Mouse (Mus musculus) adrenal gland, adult 2 months (tissue): Measurements from ENCODE around the gene Dntt. TPM values are rescaled to one million over a fixed set of nuclear protein-coding genes. Genes with fewer than 3 reads are reported as not detected.
A peak's percentile ranks its signal among the peaks of the same experiment; 100 is the strongest.

Experiments used
- DNase-seq: peaks from one replicate; pipeline ENCODE4 v3.0.0; 2021
- polyA plus RNA-seq: library from polyadenylated mRNA; depleted of rRNA; stranded (reverse); fragments of >200 nt; gene quantifications from 2 replicates; pipeline ENCODE4 v1.2.3, GENCODE M21; 2012
- total RNA-seq, 2 experiments: library from RNA; stranded (reverse); gene quantifications; 2 replicates each; pipeline ENCODE4 v1.2.3; 2021

The Dntt gene
- total and polyA plus RNA-seq, 3 experiments: not detected

GRCm38 (mm10) chr19:41008674-41009395, 20.2 kb upstream of the Dntt start:
- DNase-seq: no peak

- DNase-seq: no peak
These were observed 17.4 kb upstream of the Dntt start for GRCm38 (mm10) chr19:41011676-41012075.

- DNase-seq: no peak
These were observed 15.5 kb upstream of the Dntt start for GRCm38 (mm10) chr19:41013591-41013990.

- no peak for DNase-seq
These were observed 15.1 kb upstream of the Dntt start for GRCm38 (mm10) chr19:41014003-41014402.

- DNase-seq: peak; percentile 42
These were observed 12.9 kb upstream of the Dntt start for GRCm38 (mm10) chr19:41015951-41016716.

- DNase-seq: no peak
These were observed 9.9 kb upstream of the Dntt start for GRCm38 (mm10) chr19:41019164-41019675.

- no peak for DNase-seq
These were observed 8.5 kb upstream of the Dntt start for GRCm38 (mm10) chr19:41020537-41020936.

GRCm38 (mm10) chr19:41022244-41022643, 6.8 kb upstream of the Dntt start:
- no peak for DNase-seq

- no peak for DNase-seq
These were observed 2.5 kb upstream of the Dntt start for GRCm38 (mm10) chr19:41026551-41026950.

GRCm38 (mm10) chr19:41027024-41027423, 2.1 kb upstream of the Dntt start:
- DNase-seq: no peak

- no peak for DNase-seq
These were observed 1.5 kb upstream of the Dntt start for GRCm38 (mm10) chr19:41027601-41028000.

- DNase-seq: no peak
These were observed 1.1 kb downstream of the Dntt start for GRCm38 (mm10) chr19:41030161-41030560.

GRCm38 (mm10) chr19:41031009-41031408, 1.9 kb downstream of the Dntt start:
- DNase-seq: no peak

- DNase-seq: no peak
These were observed 2.8 kb downstream of the Dntt start for GRCm38 (mm10) chr19:41031869-41032268.

- no peak for DNase-seq
These were observed 6.9 kb downstream of the Dntt start for GRCm38 (mm10) chr19:41035809-41036551.

GRCm38 (mm10) chr19:41039110-41039509, 10.0 kb downstream of the Dntt start:
- DNase-seq: no peak

- DNase-seq: no peak
These were observed 16.2 kb downstream of the Dntt start for GRCm38 (mm10) chr19:41045091-41045770.

- DNase-seq: no peak
These were observed 18.5 kb downstream of the Dntt start for GRCm38 (mm10) chr19:41047437-41048186.

- DNase-seq: no peak
These were observed 19.1 kb downstream of the Dntt start for GRCm38 (mm10) chr19:41048187-41048559.

- no peak for DNase-seq
These were observed 22.6 kb downstream of the Dntt start for GRCm38 (mm10) chr19:41051714-41052113.

- DNase-seq: no peak
These were observed 23.2 kb downstream of the Dntt start for GRCm38 (mm10) chr19:41052247-41052646.
